Mouse (Mus musculus) frontal cortex, postnatal 10 days (tissue): ENCODE measurements around the gene Calhm2.
A peak's percentile ranks its signal among the peaks of the same experiment; 100 is the strongest.
"Not testable (repeated sequence)": the region's sequence is repeated elsewhere in the genome, so short reads cannot be mapped to it uniquely, and the experiment has no call there.

Experiments
- DNase-seq, 2 experiments: peaks; one replicate each; pipeline ENCODE4 v3.0.0; 2022; ENCODE audit warnings: low spot score in 2 of 2, mixed read lengths in 1 of 2

Calhm2 gene

DNA sequence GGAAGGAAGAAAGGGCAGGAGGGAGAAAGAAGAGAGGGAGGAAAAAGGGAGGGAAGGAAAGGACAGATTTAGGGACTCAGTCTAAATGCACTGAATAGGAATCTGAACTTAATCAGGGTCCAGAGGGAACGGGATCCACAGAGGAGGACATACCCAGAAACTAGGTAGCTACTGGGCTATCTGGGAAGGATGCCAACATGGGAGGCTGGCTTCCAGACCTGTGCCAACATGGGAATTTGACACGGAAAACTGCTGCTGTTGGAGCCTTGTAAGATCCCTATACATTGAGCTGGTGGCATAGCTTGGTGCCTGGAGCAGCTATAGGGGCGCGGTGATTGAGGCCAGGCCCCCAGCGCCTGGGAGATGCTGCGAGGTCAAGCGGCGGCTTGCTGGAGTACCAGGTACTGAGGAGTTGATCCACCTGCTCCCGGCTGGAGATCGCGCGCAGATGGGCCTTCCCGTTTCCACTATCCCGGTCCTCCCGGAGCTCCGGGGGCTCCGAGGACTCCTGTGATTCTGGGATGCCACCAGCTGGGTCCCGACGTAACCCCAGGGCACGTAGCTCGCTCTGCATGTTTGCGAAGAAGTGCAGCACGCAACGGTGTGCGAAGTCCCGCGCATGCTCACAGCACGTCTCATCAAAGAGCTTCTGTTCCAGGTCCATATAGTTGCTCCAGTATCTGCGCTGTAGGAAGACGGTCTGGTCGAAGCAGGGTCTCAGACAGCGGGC lies 13.4 kb upstream of the Calhm2 start:
- DNase-seq, result no peak

DNA sequence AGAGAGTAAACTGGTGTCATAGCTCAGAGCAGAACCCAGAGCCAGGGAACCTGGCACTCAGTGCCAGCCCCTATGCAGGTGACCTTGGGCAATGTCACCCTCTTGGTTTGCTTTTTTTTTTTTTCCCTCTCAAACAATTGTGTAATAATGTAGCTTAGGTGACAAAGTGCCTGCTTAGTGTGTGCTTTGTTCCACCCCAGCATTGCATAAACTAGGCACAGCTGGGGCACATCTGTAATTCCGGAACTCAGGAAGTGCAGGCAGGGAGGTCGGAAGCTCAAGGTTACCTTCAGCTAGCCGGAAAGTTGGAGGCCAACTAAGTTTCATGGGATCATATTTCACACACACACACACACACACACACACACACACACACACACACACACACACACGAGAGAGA lies 11.8 kb upstream of the Calhm2 start:
- no peak for DNase-seq

DNA sequence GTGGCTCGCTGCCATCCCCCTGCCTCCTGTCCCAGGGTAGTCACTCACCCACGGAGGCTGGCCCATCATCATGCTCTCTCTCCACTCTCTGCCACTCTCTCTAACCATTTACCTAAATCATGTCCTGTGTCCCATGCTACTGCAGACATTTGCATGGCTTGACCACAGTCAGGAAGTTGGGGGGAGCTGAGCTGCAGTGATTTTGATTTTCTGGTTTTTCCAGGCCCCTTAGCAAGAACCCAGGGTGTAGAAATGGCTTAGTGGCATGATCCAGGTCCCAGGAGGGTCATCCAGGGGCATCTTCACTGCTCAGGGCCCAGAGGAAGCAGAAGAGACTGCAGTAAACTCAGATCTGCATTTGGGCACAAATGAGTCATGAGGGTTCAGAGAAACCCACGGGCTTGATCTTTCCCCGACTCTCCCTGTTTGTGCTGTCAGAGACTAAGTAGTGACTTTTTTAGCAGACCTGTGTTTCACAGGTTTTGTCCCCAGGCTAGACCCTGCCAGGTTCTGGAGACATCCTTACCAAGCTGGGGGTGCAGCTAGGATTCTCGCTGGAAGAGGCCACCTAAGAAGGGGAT lies 10.3 kb upstream of the Calhm2 start:
- no peak for DNase-seq

DNA sequence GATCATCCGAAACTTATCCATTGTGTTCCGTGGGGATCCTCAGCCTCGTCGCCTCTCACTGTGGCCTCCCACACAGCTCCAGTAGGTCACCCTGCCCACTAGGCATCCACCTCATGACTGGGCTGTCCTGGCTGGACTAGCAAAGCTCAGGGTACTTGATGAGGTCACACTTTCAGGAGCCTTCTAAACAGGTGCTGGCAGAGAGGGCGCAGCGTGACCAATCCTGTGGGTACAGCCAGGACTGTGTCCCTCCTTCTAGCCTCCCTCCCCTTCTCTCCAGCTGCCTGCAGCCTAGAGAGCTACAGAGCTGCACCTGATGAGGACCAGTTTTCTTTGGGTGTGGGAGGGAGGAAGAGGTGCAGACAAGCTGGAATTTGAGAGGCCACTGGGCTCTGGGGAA lies 6.1 kb upstream of the Calhm2 start, which contains the start of gene Calhm1:
Gene Calhm1, minus strand, starts transcription at position 101 of the 400 bp plus-strand sequence.
- DNase-seq, result no peak

DNA sequence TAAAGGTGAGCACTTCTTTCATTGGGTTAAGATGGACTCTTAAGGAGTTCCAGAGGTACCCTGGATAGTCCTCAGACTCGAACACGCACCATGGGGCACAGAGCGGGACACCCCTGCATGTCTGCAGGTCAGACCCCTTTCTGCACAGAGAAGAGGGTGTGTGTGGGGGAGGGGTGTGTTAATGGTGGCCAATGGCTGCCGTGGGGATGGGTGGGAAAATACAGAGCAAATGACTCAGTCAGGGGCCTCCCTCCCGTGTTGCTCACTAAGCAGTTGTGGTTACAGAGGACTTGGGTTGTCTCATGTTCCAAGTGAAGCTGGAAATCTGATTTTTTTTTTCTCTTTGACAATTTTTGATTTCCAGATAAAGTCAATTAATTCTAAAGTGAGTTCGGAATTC lies 4.3 kb upstream of the Calhm2 start:
- DNase-seq, result no peak

DNA sequence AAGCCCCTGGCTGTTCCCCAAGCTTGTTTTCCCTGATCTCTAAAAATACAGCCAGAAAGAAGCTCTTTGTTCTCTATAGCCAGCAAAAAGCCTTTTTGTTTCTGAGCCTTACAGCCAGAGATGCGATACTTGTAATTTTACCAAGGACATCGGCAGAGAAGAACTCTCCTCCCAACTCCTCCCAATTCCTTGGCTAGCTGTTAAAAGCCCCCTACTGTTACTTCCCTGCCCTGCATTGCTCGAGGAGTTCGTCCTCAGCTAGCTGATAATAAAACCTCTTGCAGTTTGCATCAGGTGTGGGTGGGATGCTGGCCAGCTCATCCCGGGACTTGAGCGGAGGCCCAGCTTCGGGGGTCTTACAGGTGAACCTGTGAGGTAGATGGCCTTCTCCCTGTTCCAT lies 1.5 kb upstream of the Calhm2 start:
- not testable (repeated sequence) for DNase-seq

DNA sequence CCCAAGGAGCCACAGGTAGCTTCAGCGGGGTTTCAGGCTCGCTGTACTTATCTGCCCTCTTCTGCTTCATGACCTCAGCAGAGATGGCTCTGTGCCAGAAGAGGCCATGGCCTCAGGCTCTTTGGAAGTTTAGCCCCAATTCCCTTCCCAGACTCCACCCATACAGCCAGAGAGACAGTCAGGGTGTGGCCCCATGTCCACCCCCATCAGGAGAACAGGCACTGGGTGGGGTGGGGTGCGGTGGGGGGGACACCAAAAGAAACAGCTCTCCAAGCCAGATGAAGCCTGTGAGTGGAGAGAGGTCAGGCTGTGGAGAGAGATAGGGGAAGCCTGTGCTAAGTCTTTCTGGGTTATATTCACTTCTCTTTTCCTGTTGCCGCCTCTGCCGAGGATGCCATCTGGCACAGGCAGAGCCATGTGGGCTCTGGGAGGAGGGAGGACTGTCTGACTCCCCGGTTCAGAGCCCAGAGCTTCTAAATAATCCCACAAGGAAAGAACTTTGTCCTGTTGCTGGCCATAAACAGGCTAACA lies 978 bp downstream of the Calhm2 start:
- DNase-seq, result no peak

DNA sequence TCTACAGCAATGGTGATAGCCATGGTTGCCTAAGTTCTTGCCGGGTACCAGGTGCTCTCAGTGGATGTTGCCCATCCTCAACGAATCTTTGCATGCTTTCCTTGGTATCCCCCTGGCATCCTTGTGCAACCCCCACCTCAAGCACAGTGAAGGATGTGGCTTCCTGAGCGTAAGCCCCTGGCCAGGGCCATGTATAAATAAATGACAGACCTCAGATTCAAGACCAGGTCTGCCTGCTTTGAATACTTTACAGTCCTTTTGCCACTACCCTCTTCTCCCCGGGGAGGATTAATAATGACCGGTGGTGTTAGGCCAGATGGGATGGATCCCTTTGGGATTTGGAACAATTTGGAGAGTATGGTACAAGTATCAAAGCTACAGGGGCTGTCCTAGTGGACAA lies 1.9 kb downstream of the Calhm2 start:
- no peak for DNase-seq

DNA sequence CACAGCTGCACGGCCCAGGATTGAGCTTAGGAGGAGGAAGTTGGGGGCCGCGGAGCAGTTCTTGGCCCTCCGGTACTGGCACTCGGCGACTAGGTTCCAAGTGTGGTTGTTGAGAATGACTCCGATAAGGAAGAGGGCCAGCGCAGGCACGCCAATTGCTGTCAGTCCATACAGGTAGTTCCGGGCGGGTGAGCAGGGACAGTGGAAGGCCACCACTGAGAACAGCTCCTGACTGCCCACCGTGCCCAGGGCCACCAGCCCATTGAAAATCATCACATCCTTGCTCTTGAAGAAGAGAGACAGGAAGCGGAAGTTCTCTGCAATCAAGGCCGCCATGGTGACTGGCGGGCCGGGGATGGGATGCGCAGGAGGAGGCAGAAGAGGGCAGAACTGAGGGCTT lies 2.5 kb downstream of the Calhm2 start:
- no peak for DNase-seq

DNA sequence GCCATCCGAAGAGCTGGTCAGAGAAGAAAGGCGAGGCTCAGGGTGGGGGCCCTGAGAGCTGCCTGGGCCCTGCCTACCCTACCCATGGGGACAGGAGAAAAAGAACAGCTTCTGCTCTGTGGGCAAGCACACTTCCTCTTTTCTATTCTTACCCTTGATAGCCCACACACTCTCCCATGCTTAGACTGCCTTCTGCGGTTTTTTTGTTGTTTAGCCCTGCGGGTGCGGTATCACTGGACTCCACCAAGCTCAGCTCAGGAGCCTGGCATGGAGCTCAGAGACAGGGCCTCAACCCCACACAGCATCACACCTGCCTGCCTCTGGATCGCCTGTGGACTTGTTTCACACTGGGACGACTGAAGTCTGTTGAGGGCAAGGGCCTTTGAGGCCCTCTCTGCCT lies 4.9 kb downstream of the Calhm2 start:
- DNase-seq, result no peak

DNA sequence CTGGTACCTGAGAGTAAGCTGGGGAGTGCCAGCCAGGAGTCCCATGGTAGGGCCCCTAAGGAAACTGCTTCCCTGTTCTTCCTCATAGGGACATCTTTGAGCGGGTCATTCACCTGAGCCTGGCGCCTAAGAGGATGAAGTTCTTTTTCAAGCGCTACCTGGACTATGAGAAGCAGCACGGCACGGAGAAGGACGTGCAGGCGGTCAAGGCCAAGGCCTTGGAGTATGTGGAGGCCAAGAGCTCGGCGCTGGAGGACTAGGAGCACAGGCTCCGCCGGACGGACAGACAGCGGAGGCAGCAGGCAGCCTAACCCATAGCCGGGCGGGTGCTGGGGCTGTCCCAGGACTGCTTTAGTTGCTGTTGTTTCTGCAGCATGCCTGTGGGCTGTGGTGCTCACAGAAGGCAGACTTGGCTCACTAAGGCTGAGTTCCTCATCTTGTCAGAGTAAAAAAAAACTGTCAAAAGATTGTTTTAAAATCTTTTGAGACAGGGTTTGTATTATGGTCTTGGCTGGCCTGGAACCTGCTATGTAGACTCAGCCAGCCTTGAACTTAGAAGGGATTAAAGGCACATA lies 7.5 kb downstream of the Calhm2 start:
- DNase-seq, result no peak

DNA sequence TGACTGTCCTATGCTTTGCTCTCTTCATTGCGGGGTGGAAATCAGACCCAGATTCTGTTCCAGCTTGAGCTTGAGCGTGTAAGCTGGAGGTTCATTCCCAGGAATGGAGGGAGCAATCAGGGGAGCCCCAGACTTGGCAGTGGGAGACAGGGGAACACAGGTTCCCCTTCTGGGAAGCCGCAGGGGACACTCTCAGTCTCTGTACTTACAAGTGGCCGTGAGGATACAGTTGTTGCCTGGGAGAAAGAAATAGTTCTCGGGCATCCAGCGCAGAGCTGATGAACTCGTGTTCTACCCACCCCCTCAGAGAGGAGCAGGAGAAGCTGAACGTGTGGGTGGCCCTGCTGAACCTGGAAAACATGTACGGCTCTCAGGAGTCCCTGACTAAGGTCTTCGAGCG lies 9.3 kb downstream of the Calhm2 start:
- DNase-seq, result no peak

DNA sequence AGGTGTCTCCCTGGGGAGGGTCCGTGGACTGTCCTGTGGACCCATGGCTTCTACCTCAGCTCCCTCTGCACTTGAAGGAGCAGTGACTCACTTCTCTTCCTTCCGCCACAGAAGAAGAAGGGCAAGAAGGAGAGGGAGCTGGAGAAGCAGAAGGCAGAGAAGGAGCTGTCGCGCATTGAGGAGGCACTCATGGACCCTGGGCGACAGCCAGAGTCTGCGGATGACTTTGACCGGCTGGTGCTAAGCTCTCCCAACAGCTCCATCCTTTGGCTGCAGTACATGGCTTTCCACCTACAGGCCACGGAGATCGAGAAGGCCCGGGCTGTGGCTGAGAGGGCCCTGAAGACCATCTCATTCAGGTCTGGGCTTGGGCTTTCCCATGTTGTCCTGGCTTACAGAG lies 9.9 kb downstream of the Calhm2 start:
- DNase-seq, result no peak

DNA sequence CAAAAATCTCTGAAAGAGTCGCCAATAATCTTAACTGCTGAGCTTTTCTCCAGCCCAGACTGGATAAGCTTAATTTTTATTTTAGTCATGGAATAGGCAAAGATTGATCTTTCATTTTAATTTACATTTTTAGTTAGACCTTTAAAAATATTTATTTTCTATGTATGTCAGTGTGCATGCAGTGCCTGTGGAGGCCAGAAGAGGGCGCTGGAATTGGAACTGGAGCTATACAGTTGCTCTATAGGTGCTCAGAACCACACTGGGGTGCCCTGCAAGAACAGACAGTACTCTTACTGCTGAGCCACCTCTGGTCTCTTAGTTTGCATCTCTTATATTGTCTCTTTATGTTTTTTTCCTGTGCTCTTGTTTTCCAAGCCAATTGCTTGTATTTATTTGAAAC lies 15.3 kb downstream of the Calhm2 start:
- DNase-seq, result no peak

DNA sequence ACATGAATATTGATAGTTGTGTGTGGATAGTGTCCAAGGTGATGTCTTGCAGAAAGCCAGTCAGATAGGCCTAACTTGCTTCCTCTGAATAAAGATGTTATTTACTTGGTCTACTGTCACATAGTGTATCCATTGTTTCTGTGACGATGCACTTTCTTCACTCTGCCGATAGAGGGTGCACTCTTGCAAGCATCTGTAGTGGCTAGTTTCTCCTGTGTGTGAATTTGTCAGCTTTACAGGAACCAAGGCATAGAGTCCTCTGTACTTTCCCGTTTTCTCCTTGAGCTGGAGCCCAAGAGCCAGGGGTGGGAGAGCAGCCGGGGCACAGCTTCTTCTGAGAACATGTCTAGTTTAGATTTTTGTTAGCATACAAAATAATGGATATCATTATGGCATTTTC lies 17.0 kb downstream of the Calhm2 start:
- no peak for DNase-seq

DNA sequence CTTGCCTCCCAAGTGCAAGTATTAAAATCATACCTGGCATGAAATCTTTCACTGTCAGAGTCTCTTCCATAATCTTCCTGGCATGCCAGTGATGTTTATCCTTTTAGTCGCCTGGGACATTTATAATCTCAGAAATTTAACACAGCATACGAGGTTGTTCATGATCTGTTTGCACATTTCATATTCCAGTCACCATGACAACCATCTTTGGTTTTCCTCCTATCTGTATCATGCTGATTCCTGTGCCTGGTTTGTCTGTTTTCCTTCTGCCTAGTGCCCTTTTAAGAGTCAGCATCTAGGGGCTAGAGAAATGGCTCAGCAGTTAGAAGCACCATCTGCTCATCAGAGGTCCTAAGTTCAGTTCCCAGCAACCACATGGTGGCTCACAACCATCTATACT lies 19.5 kb downstream of the Calhm2 start:
- no peak for DNase-seq

DNA sequence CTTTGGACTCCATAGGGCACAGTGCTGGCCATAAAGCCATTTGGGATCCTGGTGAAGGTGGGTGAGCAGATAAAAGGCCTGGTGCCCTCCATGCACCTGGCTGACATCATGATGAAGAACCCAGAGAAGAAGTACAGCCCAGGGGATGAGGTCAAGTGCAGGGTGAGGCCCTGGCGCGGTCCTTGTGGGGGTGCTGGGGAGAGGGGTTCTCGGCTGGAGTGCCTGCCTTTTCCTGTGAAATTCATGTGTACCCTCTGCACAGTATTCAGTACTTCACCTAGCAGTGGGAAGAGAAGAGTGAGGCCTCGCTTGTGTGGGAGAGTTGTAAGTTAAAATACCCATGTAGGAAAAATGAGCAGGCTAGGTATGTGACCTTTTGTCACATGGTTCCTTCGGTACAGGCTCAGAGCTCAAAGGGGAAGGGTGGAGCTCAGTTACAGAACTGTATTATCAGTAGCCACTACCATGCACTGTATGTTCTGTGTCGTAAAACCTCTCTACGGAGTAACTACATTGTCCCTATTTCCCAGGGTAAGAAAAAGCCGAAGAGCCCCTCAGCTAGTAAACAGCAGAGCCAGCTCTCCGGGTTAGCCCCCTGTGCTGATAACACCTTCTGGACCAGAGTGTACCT lies 33.3 kb downstream of the Calhm2 start:
- no peak for DNase-seq

DNA sequence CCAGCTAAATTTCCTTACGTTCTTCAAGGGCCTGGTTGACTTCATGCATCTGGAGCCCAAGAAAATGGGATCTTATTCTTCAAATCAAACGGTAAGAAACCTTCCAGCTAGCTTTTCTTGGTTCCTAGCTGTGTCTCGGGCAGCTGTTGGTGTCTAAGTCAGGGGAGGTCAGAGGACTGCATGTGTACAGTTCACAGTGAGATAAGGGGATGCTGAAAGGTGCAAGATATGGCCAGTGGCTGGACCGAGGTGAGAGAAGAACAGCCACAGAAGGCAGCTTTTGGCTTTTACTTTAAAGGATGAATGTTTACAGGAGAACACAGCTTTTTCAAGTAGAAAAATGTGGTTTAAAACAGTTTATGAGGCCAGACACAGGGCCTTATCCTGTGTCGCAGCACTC lies 37.0 kb downstream of the Calhm2 start:
- no peak for DNase-seq

DNA sequence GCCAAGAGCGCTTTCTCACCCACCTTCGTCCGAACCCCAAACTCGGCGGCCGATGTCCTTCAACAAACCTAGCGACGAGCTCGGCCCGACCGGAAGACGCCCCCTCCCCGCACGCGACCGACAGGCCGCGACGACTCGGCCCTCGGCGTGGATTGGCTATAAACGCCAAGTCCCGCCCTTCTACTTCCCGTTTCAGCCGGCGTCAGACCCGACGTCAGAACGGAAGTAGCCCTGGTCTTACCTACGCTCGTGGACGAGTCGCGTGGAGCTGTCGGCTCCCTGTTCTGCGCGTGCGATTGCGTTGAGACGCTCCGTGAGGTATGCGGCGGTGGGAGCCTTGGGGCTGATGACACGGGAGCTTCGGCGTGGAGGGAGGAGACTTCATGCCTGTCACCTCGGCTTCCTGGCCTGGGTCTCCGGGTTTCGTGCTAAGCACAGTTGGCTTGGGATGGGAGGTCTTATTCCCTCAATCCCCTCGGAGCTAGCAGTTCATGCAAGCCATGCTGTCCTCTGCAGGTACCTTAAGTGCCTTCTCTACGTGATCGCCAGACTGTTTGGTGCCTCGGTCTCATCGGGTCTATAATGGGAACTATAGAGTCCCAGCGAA lies 47.4 kb downstream of the Calhm2 start, which contains the start of the genes Usmg5 and Pdcd11:
Gene Usmg5, minus strand, starts transcription at position 98 of the 607 bp plus-strand sequence.
Gene Pdcd11, plus strand, starts transcription at position 219 of the 607 bp plus-strand sequence.
- DNase-seq, result peak; percentile 94 to 97

DNA sequence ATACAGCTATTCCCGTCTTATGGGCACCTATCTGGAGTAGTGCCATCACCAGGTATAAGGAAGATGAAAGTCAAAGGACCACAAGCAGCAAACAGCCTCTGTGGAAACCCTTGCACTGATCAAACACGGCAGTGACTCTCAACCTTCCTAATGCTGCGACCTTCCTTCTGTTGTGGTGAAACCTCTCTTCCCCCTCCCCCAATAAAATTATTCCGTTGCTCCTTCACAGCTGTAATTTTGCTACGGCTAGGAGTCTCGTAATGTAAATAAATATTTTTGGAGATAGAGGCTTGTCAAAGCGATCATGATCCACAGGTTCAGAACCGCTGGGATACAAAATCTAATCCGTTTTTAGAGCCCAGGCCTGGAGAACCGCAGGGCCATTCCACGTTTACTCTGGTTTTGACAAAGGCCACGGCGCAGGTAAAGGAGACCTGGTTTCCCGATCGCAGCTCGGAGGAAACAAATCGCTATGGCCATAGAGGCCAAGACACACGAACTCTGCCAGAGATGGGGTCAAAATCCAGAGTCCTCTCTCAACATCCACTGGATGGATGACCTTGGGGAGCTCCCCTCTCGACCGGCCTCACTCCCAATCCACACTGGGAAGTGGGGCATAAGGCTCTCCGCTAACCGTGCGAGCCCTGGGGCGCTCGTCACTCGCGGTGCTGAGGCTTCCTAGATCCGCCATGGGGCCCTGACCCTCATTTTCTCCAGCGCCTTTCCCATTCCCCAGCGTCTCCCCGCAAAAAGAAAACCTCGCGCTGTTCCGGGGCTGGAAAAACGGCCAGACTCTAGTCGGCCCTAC lies 48.2 kb downstream of the Calhm2 start:
- DNase-seq, result no peak

DNA sequence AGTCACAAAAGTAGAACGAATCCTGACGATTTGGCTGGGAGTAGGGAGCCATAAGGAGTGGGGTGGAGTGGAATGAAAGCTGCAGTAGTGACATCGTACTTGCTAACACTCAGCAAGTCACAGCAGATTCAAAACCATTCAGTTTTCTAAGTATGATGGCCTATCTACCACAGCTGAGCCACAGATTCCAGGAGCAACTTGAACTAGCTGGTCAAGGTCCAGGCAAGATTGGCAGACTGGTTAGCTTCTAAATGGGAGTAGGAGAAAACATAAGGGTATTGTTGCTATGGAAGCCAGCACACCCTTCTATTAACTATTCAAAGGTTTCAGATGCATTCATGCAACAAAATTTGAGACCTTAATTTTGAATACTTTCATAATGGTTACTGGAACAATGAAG lies 49.9 kb downstream of the Calhm2 start:
- DNase-seq, result no peak
